Mouse (Mus musculus): Measurements from ENCODE around the gene Gm28539. TPM values are rescaled to one million over a fixed set of nuclear protein-coding genes. Genes with fewer than 3 reads are reported as not detected.
A peak's percentile ranks its signal among the peaks of the same experiment; 100 is the strongest.

Gm28539 gene
- total and polyA plus RNA-seq, 2 experiments: 2.1 TPM; not detected in 1

- WGBS: under 1% methylated on average over 31 of the region's 31 CpGs
- Histone ChIP-seq H3K4me1 (ENCODE audit: control insufficient read depth, insufficient read depth, low read length) (peaks cover 7% of the 10 kb centered on the region), H3K27me3 (ENCODE audit: control insufficient read depth, insufficient read depth, low read length) (no peaks in the 10 kb centered on the region), H3K36me3 (ENCODE audit: control insufficient read depth, insufficient read depth, low read length) (peaks cover 20% of the 10 kb centered on the region; the same call in 1 of the 2 replicates), H3K4me3 (ENCODE audit: insufficient read depth, low read depth, low read length) (peak overlapping the region; percentile 86), H3K27ac (replicated peaks; ENCODE audit: insufficient read depth, low read depth, low read length) (peak overlapping the region; percentile 72), H3K9ac (ENCODE audit: low read depth, low read length) (peak overlapping the region; percentile 95), H3K79me2 (ENCODE audit: control insufficient read depth, insufficient read depth, low read length) (peaks cover 8% of the 10 kb centered on the region; the same call in 1 of the 2 replicates)
- TF ChIP-seq POLR2A (IDR thresholded peaks at IDR 0.05; ENCODE audit: extremely low read depth, insufficient read depth, low read length): 0 out of 2 replicates have a peak, but pooled peaks have one; percentile 27
- TF ChIP-seq CTCF (IDR thresholded peaks at IDR 0.05; ENCODE audit: low read depth, low read length): no peak
- peak; percentile 69 for DNase-seq (ENCODE audit: extremely low read depth, low read depth, low spot score)
Measured at GRCm38 (mm10) chr16:18812385-18812910, 23.9 kb upstream of the Gm28539 start.

GRCm38 (mm10) chr16:18822356-18822755 lies 14.0 kb upstream of the Gm28539 start:
- no peaks in the 10 kb centered on the region for H3K4me1 ChIP-seq (ENCODE audit: control insufficient read depth, insufficient read depth, low read length)
- WGBS: 86% methylated on average over 1 of the region's 1 CpGs
- no peak for TF ChIP-seq POLR2A (IDR thresholded peaks at IDR 0.05; ENCODE audit: extremely low read depth, insufficient read depth, low read length)
- TF ChIP-seq CTCF (IDR thresholded peaks at IDR 0.05; ENCODE audit: low read depth, low read length): no peak
- no peaks in the 10 kb centered on the region for H3K27me3 ChIP-seq (ENCODE audit: control insufficient read depth, insufficient read depth, low read length)
- H3K36me3 ChIP-seq (ENCODE audit: control insufficient read depth, insufficient read depth, low read length): peaks cover 85% of the 10 kb centered on the region
- H3K27ac ChIP-seq (replicated peaks; ENCODE audit: insufficient read depth, low read depth, low read length): no peak overlapping the region
- H3K79me2 ChIP-seq (ENCODE audit: control insufficient read depth, insufficient read depth, low read length): 0 out of 2 replicates have a peak, but pooled peaks cover 5% of the 10 kb centered on the region
- no peak overlapping the region for H3K4me3 ChIP-seq (ENCODE audit: insufficient read depth, low read depth, low read length)
- DNase-seq (ENCODE audit: extremely low read depth, low read depth, low spot score): no peak
- no peak overlapping the region for H3K9ac ChIP-seq (ENCODE audit: low read depth, low read length)

- Histone ChIP-seq H3K27ac (replicated peaks; ENCODE audit: insufficient read depth, low read depth, low read length) (no peak overlapping the region), H3K4me1 (ENCODE audit: control insufficient read depth, insufficient read depth, low read length) (no peaks in the 10 kb centered on the region), H3K36me3 (ENCODE audit: control insufficient read depth, insufficient read depth, low read length) (peaks cover 86% of the 10 kb centered on the region), H3K9ac (ENCODE audit: low read depth, low read length) (no peak overlapping the region), H3K79me2 (ENCODE audit: control insufficient read depth, insufficient read depth, low read length) (0 out of 2 replicates have a peak, but pooled peaks cover 5% of the 10 kb centered on the region), H3K4me3 (ENCODE audit: insufficient read depth, low read depth, low read length) (no peak overlapping the region), H3K27me3 (ENCODE audit: control insufficient read depth, insufficient read depth, low read length) (no peaks in the 10 kb centered on the region)
- DNase-seq (ENCODE audit: extremely low read depth, low read depth, low spot score): no peak
- 86% methylated on average over 4 of the region's 4 CpGs for WGBS
- TF ChIP-seq CTCF (IDR thresholded peaks at IDR 0.05; ENCODE audit: low read depth, low read length) (no peak), POLR2A (IDR thresholded peaks at IDR 0.05; ENCODE audit: extremely low read depth, insufficient read depth, low read length) (no peak)
Measured at GRCm38 (mm10) chr16:18822925-18823324, 13.5 kb upstream of the Gm28539 start.

DNA sequence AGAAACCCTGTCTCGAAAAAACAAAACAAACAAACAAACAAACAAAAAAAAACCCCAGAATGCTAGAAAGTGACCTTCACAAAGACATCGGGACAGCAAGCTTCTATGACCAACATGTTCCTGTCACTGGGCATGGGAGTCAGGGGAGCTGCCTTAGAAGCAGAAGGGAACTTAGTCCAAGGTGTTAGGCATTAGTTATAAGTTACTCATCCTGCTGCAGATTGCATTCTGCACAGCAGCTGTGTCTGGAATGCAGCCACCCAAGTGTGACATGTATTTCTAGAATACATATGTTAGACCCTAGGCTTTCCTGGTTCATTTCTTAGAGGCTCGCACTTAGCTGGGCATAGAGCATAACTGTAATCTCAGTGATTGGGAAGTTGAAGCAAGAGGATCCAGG lies 7.8 kb upstream of the Gm28539 start:
- Histone ChIP-seq H3K4me1 (ENCODE audit: control insufficient read depth, insufficient read depth, low read length) (no peaks in the 10 kb centered on the region), H3K36me3 (ENCODE audit: control insufficient read depth, insufficient read depth, low read length) (peaks cover 81% of the 10 kb centered on the region), H3K4me3 (ENCODE audit: insufficient read depth, low read depth, low read length) (no peak overlapping the region), H3K9ac (ENCODE audit: low read depth, low read length) (no peak overlapping the region), H3K27me3 (ENCODE audit: control insufficient read depth, insufficient read depth, low read length) (no peaks in the 10 kb centered on the region), H3K79me2 (ENCODE audit: control insufficient read depth, insufficient read depth, low read length) (no peaks in the 10 kb centered on the region), H3K27ac (replicated peaks; ENCODE audit: insufficient read depth, low read depth, low read length) (no peak overlapping the region)
- 92% methylated on average over 3 of the region's 3 CpGs for WGBS
- TF ChIP-seq CTCF (IDR thresholded peaks at IDR 0.05; ENCODE audit: low read depth, low read length): no peak
- no peak for TF ChIP-seq POLR2A (IDR thresholded peaks at IDR 0.05; ENCODE audit: extremely low read depth, insufficient read depth, low read length)
- DNase-seq (ENCODE audit: extremely low read depth, low read depth, low spot score): no peak

GRCm38 (mm10) chr16:18829102-18829501 lies 7.3 kb upstream of the Gm28539 start:
- no peak overlapping the region for H3K4me3 ChIP-seq (ENCODE audit: insufficient read depth, low read depth, low read length)
- no peaks in the 10 kb centered on the region for H3K27me3 ChIP-seq (ENCODE audit: control insufficient read depth, insufficient read depth, low read length)
- H3K4me1 ChIP-seq (ENCODE audit: control insufficient read depth, insufficient read depth, low read length): no peaks in the 10 kb centered on the region
- WGBS: 89% methylated on average over 6 of the region's 6 CpGs
- DNase-seq (ENCODE audit: extremely low read depth, low read depth, low spot score): no peak
- H3K36me3 ChIP-seq (ENCODE audit: control insufficient read depth, insufficient read depth, low read length): peaks cover 78% of the 10 kb centered on the region
- H3K27ac ChIP-seq (replicated peaks; ENCODE audit: insufficient read depth, low read depth, low read length): no peak overlapping the region
- no peak overlapping the region for H3K9ac ChIP-seq (ENCODE audit: low read depth, low read length)
- TF ChIP-seq CTCF (IDR thresholded peaks at IDR 0.05; ENCODE audit: low read depth, low read length) (no peak), POLR2A (IDR thresholded peaks at IDR 0.05; ENCODE audit: extremely low read depth, insufficient read depth, low read length) (no peak)
- H3K79me2 ChIP-seq (ENCODE audit: control insufficient read depth, insufficient read depth, low read length): no peaks in the 10 kb centered on the region

DNA sequence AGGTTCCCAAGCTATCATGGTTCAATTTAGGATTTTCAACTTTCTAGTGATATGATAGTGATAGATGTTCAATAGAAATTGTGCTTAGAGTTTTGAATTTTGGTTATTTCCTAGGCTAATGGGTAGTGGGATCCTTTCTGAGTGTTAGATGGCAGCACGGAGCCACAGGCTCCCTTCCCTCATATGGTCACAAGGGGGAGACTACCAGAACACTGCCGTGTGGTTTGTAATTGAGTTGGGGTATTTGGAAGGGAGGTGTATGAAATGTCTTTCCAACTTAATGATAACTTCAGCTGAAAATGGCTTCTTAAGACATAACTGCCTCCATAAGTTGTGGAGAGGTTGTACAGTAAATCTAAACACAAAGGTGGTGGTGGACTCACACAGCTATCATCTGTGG lies 2.9 kb upstream of the Gm28539 start:
- H3K36me3 ChIP-seq (ENCODE audit: control insufficient read depth, insufficient read depth, low read length): peaks cover 44% of the 10 kb centered on the region
- peaks cover 4% of the 10 kb centered on the region for H3K4me1 ChIP-seq (ENCODE audit: control insufficient read depth, insufficient read depth, low read length)
- no peaks in the 10 kb centered on the region for H3K27me3 ChIP-seq (ENCODE audit: control insufficient read depth, insufficient read depth, low read length)
- H3K9ac ChIP-seq (ENCODE audit: low read depth, low read length): no peak overlapping the region
- no peak overlapping the region for H3K27ac ChIP-seq (replicated peaks; ENCODE audit: insufficient read depth, low read depth, low read length)
- H3K4me3 ChIP-seq (ENCODE audit: insufficient read depth, low read depth, low read length): no peak overlapping the region
- TF ChIP-seq POLR2A (IDR thresholded peaks at IDR 0.05; ENCODE audit: extremely low read depth, insufficient read depth, low read length) (no peak), CTCF (IDR thresholded peaks at IDR 0.05; ENCODE audit: low read depth, low read length) (no peak)
- DNase-seq (ENCODE audit: extremely low read depth, low read depth, low spot score): no peak
- H3K79me2 ChIP-seq (ENCODE audit: control insufficient read depth, insufficient read depth, low read length): peaks cover 7% of the 10 kb centered on the region; the same call in 1 of the 2 replicates
- 86% methylated on average over 2 of the region's 2 CpGs for WGBS

Measured in liver, adult 2 months (tissue).